Mouse (Mus musculus) liver, postnatal 0 days (tissue): ENCODE data around the gene Jarid2. TPM values are rescaled to one million over a fixed set of nuclear protein-coding genes. Genes with fewer than 3 reads are reported as not detected.

Source experiments
- ATAC-seq: fragments of 200-750 bp; cut with Nextera tagmentation; 2 replicates; pipeline ENCODE4 v1.8.0; 2017; ENCODE audit warnings: mild to moderate bottlenecking, moderate library complexity
- DNase-seq: peaks from one replicate; pipeline ENCODE4 v3.0.0-alpha.2; 2016
- H3K27ac ChIP-seq: fragments of 300-500 bp; sonication (generic); 2 replicates; pipeline ENCODE4 v1.5.1; 2014; ENCODE audit warnings: antibody characterized with exemption, moderate library complexity, mild to moderate bottlenecking, low read depth
- H3K27me3 ChIP-seq: fragments of 300-500 bp; sonication (generic); 2 replicates; pipeline ENCODE4 v1.6.1; 2014; ENCODE audit warnings: low read length, control low read depth, mixed read lengths; ENCODE audit not compliant: insufficient read depth
- H3K36me3 ChIP-seq: fragments of 300-500 bp; sonication (generic); replicated peaks from 2 replicates; pipeline ENCODE4 v1.6.1; 2014; ENCODE audit warnings: mild to moderate bottlenecking, control low read depth, low read length, moderate library complexity, mixed read lengths; ENCODE audit not compliant: insufficient read depth
- H3K4me1 ChIP-seq: fragments of 300-500 bp; sonication (generic); 2 replicates; pipeline ENCODE4 v1.6.1; 2014; ENCODE audit warnings: antibody characterized with exemption, mild to moderate bottlenecking, control low read depth; ENCODE audit not compliant: insufficient read depth
- H3K4me2 ChIP-seq: fragments of 300-500 bp; sonication (generic); 2 replicates; pipeline ENCODE4 v1.6.1; 2014; ENCODE audit warnings: low read depth, mild to moderate bottlenecking, low read length, moderate library complexity, mixed read lengths
- H3K4me3 ChIP-seq: fragments of 300-500 bp; sonication (generic); 2 replicates; pipeline ENCODE4 v1.5.1; 2014; ENCODE audit warnings: low read depth, low read length
- H3K9ac ChIP-seq: fragments of 300-500 bp; sonication (generic); replicated peaks from 2 replicates; pipeline ENCODE4 v1.6.1; 2014; ENCODE audit warnings: mild to moderate bottlenecking, moderate library complexity
- H3K9me3 ChIP-seq: fragments of 300-500 bp; sonication (generic); 2 replicates; pipeline ENCODE4 v1.6.1; 2016; ENCODE audit warnings: mild to moderate bottlenecking, control low read depth, low read length, mixed read lengths
- CTCF ChIP-seq: sonication (generic); IDR thresholded peaks from 2 replicates; pipeline ENCODE4 v1.5.1; 2016; ENCODE audit warnings: antibody characterized with exemption, low read depth
- EP300 ChIP-seq: IDR thresholded peaks from 2 replicates; pipeline ENCODE4 v1.6.1; 2016; ENCODE audit warnings: antibody characterized with exemption, low read depth, mild to moderate bottlenecking
- WGBS: fragments of 180-500 bp; shearing (Covaris S2); extraction: QIAGEN DNeasy Blood & Tissue Kit; methylation state at CpG from one replicate; pipeline ENCODE4 v1.1.7; 2014; ENCODE audit not compliant: insufficient replicate concordance; 5-methylcytosine and 5-hydroxymethylcytosine counted together
- polyA plus RNA-seq: library from polyadenylated mRNA; unstranded; fragments of >200 nt; fragmentation: Nextera tagmentation; extraction: Ambion mirVana; gene quantifications from 2 replicates; pipeline ENCODE4 v1.2.1, GENCODE M21; 2015

The Jarid2 gene
- polyA plus RNA-seq, 1 experiment from 2014 or later, result 6.8 TPM

DNA sequence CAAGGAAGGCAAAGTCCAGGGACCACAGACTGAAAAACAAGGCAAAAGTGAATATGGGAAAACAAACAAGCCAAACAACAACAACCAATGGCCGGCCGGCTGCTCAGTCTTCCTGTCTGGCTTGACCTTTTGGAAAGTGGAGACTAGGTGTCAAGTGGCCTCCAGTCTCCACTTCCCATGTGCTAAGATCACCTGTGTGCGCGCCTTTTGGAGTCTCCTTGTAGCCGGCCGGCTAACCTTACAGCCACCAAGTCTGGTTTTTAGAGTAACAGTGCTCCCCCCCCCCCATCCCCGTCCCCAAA is 23.6 kb upstream of the Jarid2 start:
- no peaks in the 10 kb centered on the region for H3K9me3 ChIP-seq
- WGBS, result 83% methylated on average over 7 of the region's 7 CpGs
- TF ChIP-seq CTCF (no peak), EP300 (no peak)

DNA sequence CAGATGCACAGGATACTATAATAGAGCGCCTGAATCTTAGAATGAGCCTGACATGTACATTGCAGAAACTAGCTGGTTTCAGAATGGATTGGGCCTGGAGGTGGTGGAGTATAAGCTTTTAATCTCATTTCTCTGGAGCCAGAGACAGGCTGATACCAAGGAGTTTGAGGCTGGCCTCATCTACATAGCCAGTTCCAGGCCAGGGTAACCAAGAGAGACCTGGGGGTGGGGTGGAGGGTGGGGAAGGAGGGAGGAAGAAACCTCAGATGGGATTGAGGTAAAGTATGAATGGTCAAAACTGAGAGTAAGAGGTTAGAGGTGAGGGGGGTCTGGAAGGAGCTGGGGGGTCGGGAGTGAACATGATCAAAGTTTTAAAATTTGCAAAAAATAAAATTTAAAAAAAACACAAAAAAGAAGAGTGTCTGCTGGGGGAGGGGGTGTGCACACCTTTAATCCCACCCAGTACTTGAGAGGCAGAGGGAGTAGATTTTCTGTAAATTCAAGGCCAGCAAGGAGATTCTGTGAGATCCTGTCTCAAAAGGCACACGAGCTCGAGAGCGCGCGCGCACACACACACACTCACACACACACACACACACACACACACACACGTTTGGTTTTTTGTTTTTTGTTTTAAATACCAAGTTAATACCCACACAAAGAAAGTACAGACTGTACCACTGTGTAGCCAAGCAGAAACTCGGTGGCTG is 22.9 kb upstream of the Jarid2 start:
- ATAC-seq, result no peak
- TF ChIP-seq EP300, result no peak
- no peak for TF ChIP-seq CTCF
- H3K4me1 ChIP-seq, result peaks cover 10% of the 10 kb centered on the region

More for the DNA sequence above, 23.6 kb upstream of the Jarid2 start:
- DNase-seq (no peak), ATAC-seq (no peak)
- Histone ChIP-seq H3K27me3 (no peaks in the 10 kb centered on the region), H3K4me3 (no peak overlapping the region), H3K9ac (no peak overlapping the region), H3K27ac (no peak overlapping the region), H3K36me3 (no peaks in the 10 kb centered on the region), H3K4me1 (peaks cover 10% of the 10 kb centered on the region), H3K4me2 (no peak overlapping the region)

DNA sequence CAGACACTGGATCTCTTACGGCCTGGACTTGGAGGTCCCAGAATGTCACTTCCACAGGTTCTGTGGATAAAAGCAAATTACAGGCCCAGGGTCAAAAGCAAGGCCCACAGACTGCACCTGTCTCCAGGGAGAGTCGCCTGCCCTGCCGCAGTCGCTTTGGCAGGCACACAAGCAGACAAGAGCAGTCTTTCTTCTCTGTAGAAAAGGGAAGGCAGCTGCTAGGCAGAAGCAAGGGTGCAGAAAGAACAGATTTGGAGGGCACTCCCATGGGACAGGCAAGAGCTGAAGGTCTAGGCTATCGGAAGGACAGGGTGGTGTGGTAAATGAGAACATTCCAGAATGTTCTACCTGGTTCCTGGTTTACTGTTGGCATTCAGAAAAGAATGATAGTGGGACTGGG is 22.1 kb upstream of the Jarid2 start:
- DNase-seq (no peak), ATAC-seq (no peak)
- Histone ChIP-seq H3K4me2 (no peak overlapping the region), H3K9me3 (no peaks in the 10 kb centered on the region), H3K4me3 (no peak overlapping the region), H3K36me3 (no peaks in the 10 kb centered on the region), H3K9ac (no peak overlapping the region), H3K4me1 (peaks cover 12% of the 10 kb centered on the region), H3K27me3 (no peaks in the 10 kb centered on the region), H3K27ac (no peak overlapping the region)
- WGBS, result 84% methylated on average over 5 of the region's 5 CpGs
- TF ChIP-seq EP300 (no peak), CTCF (no peak)

More for the DNA sequence above, 22.9 kb upstream of the Jarid2 start:
- WGBS, result 78% methylated on average over 10 of the region's 10 CpGs
- no peak overlapping the region for H3K4me2 ChIP-seq
- no peak overlapping the region for H3K4me3 ChIP-seq
- no peaks in the 10 kb centered on the region for H3K27me3 ChIP-seq
- no peak overlapping the region for H3K27ac ChIP-seq
- no peaks in the 10 kb centered on the region for H3K36me3 ChIP-seq
- no peak for DNase-seq
- no peaks in the 10 kb centered on the region for H3K9me3 ChIP-seq
- H3K9ac ChIP-seq, result no peak overlapping the region

DNA sequence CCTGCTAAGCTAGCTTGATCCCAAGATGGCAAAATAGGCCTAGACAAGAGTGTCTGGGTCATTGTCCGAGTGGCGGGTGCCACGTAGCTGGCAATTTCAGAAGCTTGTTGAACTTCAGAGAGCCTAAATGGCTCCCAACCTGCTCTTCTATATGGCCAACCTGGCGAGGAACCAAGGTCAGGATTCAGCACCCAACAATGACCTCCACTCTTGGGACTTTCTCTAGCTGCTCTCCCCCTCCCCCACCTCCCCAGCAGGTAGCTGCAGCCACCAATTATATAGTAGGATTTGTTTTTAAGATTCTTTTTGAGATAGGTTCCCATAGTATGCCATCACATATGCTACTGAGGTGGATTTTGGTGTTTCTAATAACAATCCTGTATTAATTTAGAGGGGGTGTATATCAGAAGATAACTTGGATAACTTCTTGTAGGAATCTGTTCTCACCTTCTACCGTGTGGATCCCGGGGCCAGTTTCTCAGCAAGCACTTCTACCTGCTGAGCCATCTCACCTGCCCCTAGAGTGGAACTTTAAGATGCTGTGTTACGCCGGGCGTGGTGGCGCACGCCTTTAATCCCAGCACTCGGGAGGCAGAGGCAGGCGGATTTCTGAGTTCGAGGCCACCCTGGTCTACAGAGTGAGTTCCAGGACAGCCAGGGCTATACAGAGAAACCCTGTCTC is 20.8 kb upstream of the Jarid2 start:
- H3K4me3 ChIP-seq, result no peak overlapping the region
- no peaks in the 10 kb centered on the region for H3K27me3 ChIP-seq
- TF ChIP-seq CTCF (no peak), EP300 (no peak)
- H3K9me3 ChIP-seq, result no peaks in the 10 kb centered on the region
- ATAC-seq (no peak), DNase-seq (no peak)
- peaks cover 12% of the 10 kb centered on the region for H3K4me1 ChIP-seq
- H3K4me2 ChIP-seq, result no peak overlapping the region
- no peak overlapping the region for H3K27ac ChIP-seq
- H3K9ac ChIP-seq, result no peak overlapping the region
- WGBS, result 94% methylated on average over 14 of the region's 14 CpGs
- H3K36me3 ChIP-seq, result no peaks in the 10 kb centered on the region

DNA sequence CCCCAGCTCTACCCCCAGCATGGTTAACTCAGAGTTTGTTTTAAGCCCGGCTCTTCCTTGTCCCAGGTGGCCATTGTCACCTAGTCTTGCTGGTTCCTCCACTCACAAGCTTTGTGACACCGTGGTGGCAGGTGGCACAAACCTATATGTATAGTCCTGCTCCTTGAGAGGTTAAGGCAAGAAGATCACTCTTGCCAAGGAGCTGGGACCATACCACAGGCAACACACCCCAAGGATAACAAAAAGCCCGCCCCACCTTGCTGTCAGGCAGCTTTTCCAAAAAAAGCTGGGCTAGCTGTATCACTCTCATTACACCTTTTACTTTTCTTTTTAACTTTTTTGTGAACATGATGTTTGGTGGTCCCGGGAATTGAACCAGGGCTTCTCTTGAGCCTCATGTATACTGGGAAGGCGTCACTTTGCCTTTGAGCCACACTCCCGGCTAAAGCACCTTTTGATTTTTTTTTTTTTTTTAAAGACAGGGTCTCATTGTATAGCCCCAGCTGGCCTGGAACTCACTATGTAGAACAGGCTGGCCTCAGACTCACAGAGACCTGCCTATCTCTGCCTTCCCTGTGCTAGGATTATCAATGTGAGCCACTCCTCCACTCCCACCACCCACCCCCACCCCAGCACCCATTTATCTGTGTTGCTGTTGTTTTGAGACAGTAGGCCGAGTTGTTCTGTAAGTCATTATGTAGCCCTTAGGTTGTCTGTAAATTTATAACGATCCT is 19.4 kb upstream of the Jarid2 start:
- Histone ChIP-seq H3K4me1 (peaks cover 12% of the 10 kb centered on the region), H3K9me3 (no peaks in the 10 kb centered on the region), H3K27ac (peak overlapping the region; percentile 48; the same call in 1 of the 2 replicates), H3K4me3 (no peak overlapping the region), H3K4me2 (peak overlapping the region; percentile 19; the same call in 1 of the 2 replicates), H3K36me3 (no peaks in the 10 kb centered on the region), H3K27me3 (no peaks in the 10 kb centered on the region), H3K9ac (no peak overlapping the region)
- DNase-seq (no peak), ATAC-seq (peak; percentile 57)
- WGBS, result 49% methylated on average over 8 of the region's 8 CpGs
- TF ChIP-seq CTCF (no peak), EP300 (peak; percentile 21; the same call in 1 of the 2 replicates)

DNA sequence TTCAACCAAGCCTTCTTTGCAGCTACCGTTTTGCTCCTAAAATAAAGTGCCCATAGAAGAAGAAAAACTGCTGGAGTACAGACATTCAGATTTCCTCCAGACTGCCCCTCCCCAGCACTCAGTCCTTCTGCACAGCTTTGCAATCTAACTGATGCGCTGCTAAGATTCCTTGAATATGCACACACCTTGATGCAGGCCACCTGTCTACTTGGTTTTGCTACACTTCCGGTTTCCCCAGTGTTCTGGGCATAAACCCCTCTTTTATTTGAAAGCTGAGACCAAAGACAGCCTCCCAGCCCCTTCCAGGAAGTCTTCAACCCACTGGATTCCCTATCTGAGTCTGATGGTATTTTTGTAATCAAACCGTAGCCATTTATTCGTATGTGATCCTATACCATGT is 18.2 kb upstream of the Jarid2 start:
- ATAC-seq, result no peak
- Histone ChIP-seq H3K4me2 (no peak overlapping the region), H3K27me3 (no peaks in the 10 kb centered on the region), H3K4me1 (peaks cover 12% of the 10 kb centered on the region), H3K9me3 (no peaks in the 10 kb centered on the region), H3K27ac (no peak overlapping the region), H3K9ac (no peak overlapping the region), H3K4me3 (no peak overlapping the region), H3K36me3 (no peaks in the 10 kb centered on the region)
- DNase-seq, result no peak
- WGBS, result 62% methylated on average over 5 of the region's 5 CpGs
- TF ChIP-seq EP300 (no peak), CTCF (no peak)
